Mouse (Mus musculus): ENCODE data around the gene Rab3ip. TPM values are rescaled to one million over a fixed set of nuclear protein-coding genes. Genes with fewer than 3 reads are reported as not detected.

The Rab3ip gene
- polyA plus RNA-seq, 1 experiment = 34.3 TPM

DNA sequence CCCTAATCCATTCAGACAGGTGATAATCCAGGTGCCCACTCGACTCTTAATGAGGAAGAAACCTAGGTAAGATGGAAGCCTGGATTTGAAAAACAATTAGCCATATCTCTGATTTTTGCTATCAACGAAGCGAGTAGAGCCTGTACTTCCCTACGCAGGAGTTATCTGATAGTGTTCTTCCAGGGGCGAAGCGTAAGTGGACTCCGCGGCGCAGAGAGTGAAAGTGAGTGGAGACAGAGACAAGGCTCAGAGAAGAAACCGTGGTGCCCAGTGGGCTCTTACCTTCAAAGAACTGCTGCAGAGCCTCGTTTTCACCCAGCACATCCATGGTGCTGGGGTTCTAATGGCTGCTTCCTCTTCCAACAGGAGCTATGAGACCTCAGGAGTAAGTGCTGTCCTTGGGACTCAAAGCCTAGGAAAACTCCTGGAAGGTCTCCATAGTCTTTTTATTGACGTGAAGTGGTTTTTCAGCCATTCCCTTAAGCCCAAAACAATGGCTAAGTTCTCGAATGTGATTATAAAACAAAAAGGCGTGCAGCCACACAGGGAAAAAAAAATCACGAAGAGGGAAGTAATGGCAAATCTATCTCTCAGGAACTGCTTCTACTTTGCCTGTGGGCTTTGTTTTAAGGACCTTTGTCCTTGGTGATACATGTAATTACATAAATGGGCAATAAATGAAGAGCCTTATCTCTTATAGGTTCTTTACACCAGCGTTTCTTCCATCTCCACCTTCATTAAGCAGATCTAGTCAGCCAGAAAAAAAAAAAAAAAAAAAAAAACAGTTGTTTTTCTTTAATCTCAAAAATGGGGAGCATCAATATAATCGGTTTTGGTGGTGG is 54.0 kb downstream of the Rab3ip start, which contains the start of gene Myrfl:
TSS of gene Myrfl (minus strand) at position 584 of the 842 bp plus-strand sequence.
- Histone ChIP-seq H3K27me3 (ENCODE audit: control insufficient read depth, insufficient read depth, low read length) (no peaks in the 10 kb centered on the region), H3K4me1 (ENCODE audit: control insufficient read depth, insufficient read depth, insufficient read length) (no peaks in the 10 kb centered on the region), H3K4me3 (ENCODE audit: extremely low read depth, insufficient read depth, insufficient read length) (no peak within 1 kb of the TSS), H3K36me3 (ENCODE audit: control insufficient read depth, insufficient read depth, low read length) (no peaks in the 10 kb centered on the region), H3K27ac (ENCODE audit: insufficient read depth, low read length) (no peak within 1 kb of the TSS)
- TF ChIP-seq POLR2A (IDR thresholded peaks at IDR 0.05; ENCODE audit: low read depth, low read length) (no peak), CTCF (IDR thresholded peaks at IDR 0.05; ENCODE audit: extremely low read depth, insufficient read depth, insufficient read length, insufficient replicate concordance) (no peak)
- WGBS = 82% methylated on average over 17 of the region's 17 CpGs
- DNase-seq (ENCODE audit: low read depth in 1 of 2, low spot score in 2 of 2) = no peak

DNA sequence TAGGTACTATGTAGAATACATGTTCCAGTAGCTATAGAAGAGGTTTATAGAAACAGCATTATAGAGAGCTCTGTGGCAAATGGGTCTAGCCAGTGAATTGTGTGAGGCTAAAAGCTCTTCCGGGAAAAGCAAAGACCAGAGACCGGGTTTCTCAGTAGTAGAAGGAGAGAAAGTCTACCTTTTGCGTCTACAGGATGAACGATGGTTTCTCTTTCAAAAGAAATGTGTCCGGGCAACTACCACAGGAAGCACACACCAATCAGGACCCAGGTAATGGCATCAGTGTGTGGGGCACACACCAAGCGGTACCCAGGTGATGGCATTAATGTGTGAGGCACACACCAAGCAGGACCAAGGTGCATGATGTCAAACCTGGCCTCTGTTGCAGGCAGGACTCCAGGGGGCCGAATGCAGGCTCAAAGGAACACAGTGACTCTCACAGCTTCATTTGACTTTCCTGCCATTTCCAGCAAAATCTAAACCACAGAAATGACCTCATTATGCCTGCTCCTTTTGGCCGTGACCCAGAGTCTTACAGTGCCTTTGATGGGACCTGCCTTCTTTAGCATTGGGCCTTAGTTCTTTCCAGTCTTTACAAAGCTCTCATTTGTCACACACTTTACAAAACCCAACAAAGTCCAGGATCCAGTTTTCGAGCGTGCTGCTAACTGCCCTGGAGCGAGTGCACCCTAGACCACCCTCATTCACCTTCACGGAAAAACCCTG is 55.3 kb downstream of the Rab3ip start:
- no peak overlapping the region for H3K27ac ChIP-seq (ENCODE audit: insufficient read depth, low read length)
- no peak overlapping the region for H3K4me3 ChIP-seq (ENCODE audit: extremely low read depth, insufficient read depth, insufficient read length)
- WGBS = 91% methylated on average over 12 of the region's 12 CpGs
- TF ChIP-seq CTCF (IDR thresholded peaks at IDR 0.05; ENCODE audit: extremely low read depth, insufficient read depth, insufficient read length, insufficient replicate concordance) = no peak
- no peak for TF ChIP-seq POLR2A (IDR thresholded peaks at IDR 0.05; ENCODE audit: low read depth, low read length)
- no peak for DNase-seq (ENCODE audit: low read depth in 1 of 2, low spot score in 2 of 2)
- no peaks in the 10 kb centered on the region for H3K36me3 ChIP-seq (ENCODE audit: control insufficient read depth, insufficient read depth, low read length)
- no peaks in the 10 kb centered on the region for H3K27me3 ChIP-seq (ENCODE audit: control insufficient read depth, insufficient read depth, low read length)
- no peaks in the 10 kb centered on the region for H3K4me1 ChIP-seq (ENCODE audit: control insufficient read depth, insufficient read depth, insufficient read length)

DNA sequence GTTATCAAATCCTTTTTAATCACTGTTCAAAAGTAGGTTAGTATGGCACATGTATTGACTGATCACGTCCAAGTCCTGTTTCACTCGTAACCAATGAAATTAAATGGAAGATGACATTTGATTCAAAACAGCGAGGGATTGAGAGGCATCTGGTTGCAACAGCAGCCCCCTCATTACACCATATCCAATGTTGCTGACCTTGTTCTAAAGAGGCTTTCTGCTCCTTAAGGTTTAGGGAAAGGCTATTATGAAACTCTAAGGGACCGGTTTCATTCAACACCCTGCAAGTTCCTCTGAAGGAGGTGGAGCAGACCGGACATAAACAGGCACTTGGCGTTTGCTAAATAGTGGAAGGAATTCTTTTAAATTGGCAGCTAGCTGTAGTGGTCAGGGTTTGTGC is 56.0 kb downstream of the Rab3ip start:
- H3K27ac ChIP-seq (ENCODE audit: insufficient read depth, low read length) = no peak overlapping the region
- 85% methylated on average over 6 of the region's 6 CpGs for WGBS
- no peak for DNase-seq (ENCODE audit: low read depth in 1 of 2, low spot score in 2 of 2)
- TF ChIP-seq POLR2A (IDR thresholded peaks at IDR 0.05; ENCODE audit: low read depth, low read length) (no peak), CTCF (IDR thresholded peaks at IDR 0.05; ENCODE audit: extremely low read depth, insufficient read depth, insufficient read length, insufficient replicate concordance) (no peak)
- H3K4me1 ChIP-seq (ENCODE audit: control insufficient read depth, insufficient read depth, insufficient read length) = no peaks in the 10 kb centered on the region
- no peaks in the 10 kb centered on the region for H3K36me3 ChIP-seq (ENCODE audit: control insufficient read depth, insufficient read depth, low read length)
- H3K27me3 ChIP-seq (ENCODE audit: control insufficient read depth, insufficient read depth, low read length) = no peaks in the 10 kb centered on the region
- no peak overlapping the region for H3K4me3 ChIP-seq (ENCODE audit: extremely low read depth, insufficient read depth, insufficient read length)

DNA sequence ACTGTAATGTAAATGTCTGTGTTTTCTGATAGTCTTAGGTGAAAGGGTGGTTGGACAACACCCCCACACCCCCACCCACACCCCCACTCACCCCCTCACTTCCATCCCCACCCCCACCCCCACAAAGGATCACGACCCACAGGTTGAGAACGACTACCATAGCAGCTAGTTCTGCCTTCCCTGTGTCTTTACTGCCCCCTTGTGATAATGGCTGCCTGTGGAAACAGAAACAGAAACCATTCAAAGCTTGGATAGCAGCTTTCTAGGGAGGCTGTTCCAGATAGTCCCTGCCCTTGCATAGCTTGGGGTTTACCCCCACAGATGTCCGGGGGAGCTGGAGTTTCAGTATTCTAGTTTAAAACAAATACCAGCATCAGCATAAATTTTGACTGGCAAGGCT is 56.8 kb downstream of the Rab3ip start:
- DNase-seq (ENCODE audit: low read depth in 1 of 2, low spot score in 2 of 2) = no peak
- 8% methylated on average over 3 of the region's 3 CpGs for WGBS
- no peak overlapping the region for H3K27ac ChIP-seq (ENCODE audit: insufficient read depth, low read length)
- H3K27me3 ChIP-seq (ENCODE audit: control insufficient read depth, insufficient read depth, low read length) = no peaks in the 10 kb centered on the region
- no peaks in the 10 kb centered on the region for H3K36me3 ChIP-seq (ENCODE audit: control insufficient read depth, insufficient read depth, low read length)
- H3K4me1 ChIP-seq (ENCODE audit: control insufficient read depth, insufficient read depth, insufficient read length) = no peaks in the 10 kb centered on the region
- H3K4me3 ChIP-seq (ENCODE audit: extremely low read depth, insufficient read depth, insufficient read length) = no peak overlapping the region
- TF ChIP-seq POLR2A (IDR thresholded peaks at IDR 0.05; ENCODE audit: low read depth, low read length) = no peak
- no peak for TF ChIP-seq CTCF (IDR thresholded peaks at IDR 0.05; ENCODE audit: extremely low read depth, insufficient read depth, insufficient read length, insufficient replicate concordance)

DNA sequence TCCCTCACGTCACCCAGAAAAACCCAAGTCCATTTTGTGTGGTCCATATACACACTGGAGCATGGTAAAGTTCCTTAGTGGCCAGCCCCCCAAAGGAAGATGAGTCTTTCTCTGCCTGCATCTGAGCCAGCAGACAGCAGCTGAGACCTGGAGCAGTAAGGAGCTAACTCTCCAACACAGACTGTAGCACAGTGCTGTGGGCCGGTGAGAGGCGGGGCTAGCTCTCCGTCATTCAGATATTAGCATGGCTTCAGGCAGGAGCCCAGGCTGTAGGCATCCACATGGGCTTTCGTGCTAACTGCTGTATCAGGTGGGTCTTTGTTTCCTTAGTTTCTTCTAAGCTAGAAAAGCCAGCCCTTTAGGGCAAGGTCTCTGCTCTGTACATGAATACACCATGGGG is 60.0 kb downstream of the Rab3ip start:
- no peak overlapping the region for H3K4me3 ChIP-seq (ENCODE audit: extremely low read depth, insufficient read depth, insufficient read length)
- no peaks in the 10 kb centered on the region for H3K4me1 ChIP-seq (ENCODE audit: control insufficient read depth, insufficient read depth, insufficient read length)
- no peaks in the 10 kb centered on the region for H3K36me3 ChIP-seq (ENCODE audit: control insufficient read depth, insufficient read depth, low read length)
- H3K27ac ChIP-seq (ENCODE audit: insufficient read depth, low read length) = no peak overlapping the region
- no peaks in the 10 kb centered on the region for H3K27me3 ChIP-seq (ENCODE audit: control insufficient read depth, insufficient read depth, low read length)
- no peak for DNase-seq (ENCODE audit: low read depth in 1 of 2, low spot score in 2 of 2)
- TF ChIP-seq CTCF (IDR thresholded peaks at IDR 0.05; ENCODE audit: extremely low read depth, insufficient read depth, insufficient read length, insufficient replicate concordance) (no peak), POLR2A (IDR thresholded peaks at IDR 0.05; ENCODE audit: low read depth, low read length) (no peak)
- 79% methylated on average over 5 of the region's 5 CpGs for WGBS

DNA sequence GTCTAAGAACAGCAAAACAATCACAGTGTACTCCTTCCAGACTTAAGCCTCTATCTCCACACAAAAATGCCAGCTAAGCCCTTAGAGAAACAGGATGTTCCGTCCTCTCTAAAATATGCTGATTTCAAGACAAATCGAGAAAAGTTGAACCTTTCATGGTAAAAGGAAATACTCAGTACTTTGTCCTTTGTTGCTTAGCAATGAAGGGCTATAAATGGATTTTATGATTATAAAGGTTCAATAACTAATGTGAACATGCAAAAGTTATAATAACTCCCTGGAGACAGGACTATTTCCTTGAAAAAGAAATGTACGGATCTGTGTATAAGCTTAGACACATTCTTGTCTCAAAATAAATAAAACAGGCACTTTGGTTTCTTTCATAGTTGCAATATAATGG is 66.0 kb downstream of the Rab3ip start:
- 72% methylated on average over 3 of the region's 3 CpGs for WGBS
- no peaks in the 10 kb centered on the region for H3K36me3 ChIP-seq (ENCODE audit: control insufficient read depth, insufficient read depth, low read length)
- DNase-seq (ENCODE audit: low read depth in 1 of 2, low spot score in 2 of 2) = no peak
- TF ChIP-seq CTCF (IDR thresholded peaks at IDR 0.05; ENCODE audit: extremely low read depth, insufficient read depth, insufficient read length, insufficient replicate concordance) = no peak
- no peak for TF ChIP-seq POLR2A (IDR thresholded peaks at IDR 0.05; ENCODE audit: low read depth, low read length)
- no peak overlapping the region for H3K27ac ChIP-seq (ENCODE audit: insufficient read depth, low read length)
- H3K27me3 ChIP-seq (ENCODE audit: control insufficient read depth, insufficient read depth, low read length) = no peaks in the 10 kb centered on the region
- no peaks in the 10 kb centered on the region for H3K4me1 ChIP-seq (ENCODE audit: control insufficient read depth, insufficient read depth, insufficient read length)
- H3K4me3 ChIP-seq (ENCODE audit: extremely low read depth, insufficient read depth, insufficient read length) = no peak overlapping the region

Measured in spleen, adult 2 months (tissue).